Mouse (Mus musculus) G1E (cell line): ENCODE data around the gene Ripor2. TPM values are rescaled to one million over a fixed set of nuclear protein-coding genes. Genes with fewer than 3 reads are reported as not detected.

ENCODE experiments used
- ATAC-seq: 2 replicates; pipeline ENCODE4 v1.8.0; 2016; ENCODE audit warnings: mild to moderate bottlenecking; ENCODE audit not compliant: insufficient number of reproducible peaks, poor library complexity, low FRiP score, severe bottlenecking; ENCODE audit errors: extremely low read depth
- DNase-seq: peaks from one replicate; pipeline ENCODE4 v3.0.0; 2012; ENCODE audit warnings: low spot score
- H3K27me3 ChIP-seq: 2 replicates; pipeline ENCODE4 v1.6.1; 2012; ENCODE audit warnings: mild to moderate bottlenecking, low read length, inconsistent platforms; ENCODE audit not compliant: insufficient read depth
- H3K36me3 ChIP-seq: replicated peaks from 2 replicates; pipeline ENCODE3; 2012; ENCODE audit warnings: mild to moderate bottlenecking, inconsistent platforms
- H3K4me1 ChIP-seq: 2 replicates; pipeline ENCODE4 v1.6.1; 2012; ENCODE audit warnings: low read depth, low read length, inconsistent platforms, mixed read lengths; ENCODE audit not compliant: insufficient read depth
- H3K4me3 ChIP-seq: 2 replicates; pipeline ENCODE4 v1.5.1; 2012; ENCODE audit warnings: low read depth, mild to moderate bottlenecking, inconsistent platforms, low read length, moderate library complexity, mixed read lengths
- H3K9me3 ChIP-seq: replicated peaks from 2 replicates; pipeline ENCODE4 v1.6.1; 2012; ENCODE audit warnings: inconsistent platforms
- CTCF ChIP-seq: IDR thresholded peaks from 2 replicates; pipeline ENCODE4 v1.5.1; 2012; ENCODE audit warnings: low read depth, low read length, inconsistent platforms, mixed read lengths
- GATA1 ChIP-seq: IDR thresholded peaks from 2 replicates; pipeline ENCODE4 v1.6.1; 2012; ENCODE audit warnings: borderline replicate concordance, low read length, inconsistent platforms, mixed read lengths
- GATA2 ChIP-seq: IDR thresholded peaks from 2 replicates; pipeline ENCODE4 v1.6.1; 2012; ENCODE audit warnings: low read depth, low read length, inconsistent platforms, borderline replicate concordance
- POLR2AphosphoS5 ChIP-seq: IDR thresholded peaks from 2 replicates; pipeline ENCODE4 v1.6.1; 2012; ENCODE audit warnings: low read depth, low read length, inconsistent platforms; ENCODE audit not compliant: insufficient replicate concordance
- TAL1 ChIP-seq: conservative IDR thresholded peaks from 2 replicates; pipeline ENCODE4 v1.6.1; 2012; ENCODE audit warnings: low read depth, low read length, inconsistent platforms, mixed read lengths
- polyA plus RNA-seq: library from polyadenylated mRNA; stranded (reverse); fragments of >175 nt; gene quantifications from 2 replicates; pipeline ENCODE4 v1.2.3, GENCODE M21; 2012
- total RNA-seq, 2 experiments: library from RNA; stranded (forward) in 1 of 2; stranded (reverse) in 1 of 2; fragments of 200-1000 nt in 1 of 2; fragments of >200 nt in 1 of 2; fragmentation: Nextera tagmentation in 1 of 2; gene quantifications; 2 replicates each; pipeline ENCODE4 v1.2.3; 2014 to 2017

Gene Ripor2
- total and polyA plus RNA-seq, 3 experiments, result 0.27 TPM; not detected in 2

GRCm38 (mm10) chr13:24576338-24577119 is 5.5 kb upstream of the Ripor2 start:
- DNase-seq, result no peak
- no peak for ATAC-seq
- no peaks in the 10 kb centered on the region for H3K36me3 ChIP-seq
- no peak overlapping the region for H3K4me3 ChIP-seq
- 0 out of 2 replicates have a peak, but pooled peaks cover 3% of the 10 kb centered on the region for H3K27me3 ChIP-seq
- TF ChIP-seq GATA2 (no peak), GATA1 (no peak), TAL1 (no peak), POLR2AphosphoS5 (no peak), CTCF (no peak)
- H3K9me3 ChIP-seq, result no peaks in the 10 kb centered on the region
- no peaks in the 10 kb centered on the region for H3K4me1 ChIP-seq

- Histone ChIP-seq H3K36me3 (no peaks in the 10 kb centered on the region), H3K4me3 (no peak overlapping the region), H3K9me3 (no peaks in the 10 kb centered on the region), H3K27me3 (peaks cover 3% of the 10 kb centered on the region; the same call in 1 of the 2 replicates), H3K4me1 (no peaks in the 10 kb centered on the region)
- no peak for ATAC-seq
- no peak for DNase-seq
- TF ChIP-seq TAL1, result no peak
- no peak for TF ChIP-seq CTCF
- TF ChIP-seq GATA1, result no peak
- TF ChIP-seq POLR2AphosphoS5, result no peak
- TF ChIP-seq GATA2, result no peak
These were observed 3.7 kb upstream of the Ripor2 start for GRCm38 (mm10) chr13:24578317-24578716.

- TF ChIP-seq POLR2AphosphoS5, result no peak
- no peak for TF ChIP-seq CTCF
- no peak for ATAC-seq
These were observed 1.2 kb upstream of the Ripor2 start for GRCm38 (mm10) chr13:24580759-24581158.

GRCm38 (mm10) chr13:24584403-24584802 is 2.4 kb downstream of the Ripor2 start:
- TF ChIP-seq TAL1, result no peak
- no peaks in the 10 kb centered on the region for H3K9me3 ChIP-seq
- DNase-seq (no peak), ATAC-seq (no peak)
- H3K4me3 ChIP-seq, result no peak overlapping the region
- H3K36me3 ChIP-seq, result no peaks in the 10 kb centered on the region
- H3K27me3 ChIP-seq, result peaks cover 3% of the 10 kb centered on the region; the same call in 1 of the 2 replicates
- no peaks in the 10 kb centered on the region for H3K4me1 ChIP-seq

More at GRCm38 (mm10) chr13:24580759-24581158, 1.2 kb upstream of the Ripor2 start:
- no peaks in the 10 kb centered on the region for H3K9me3 ChIP-seq
- DNase-seq, result no peak
- no peaks in the 10 kb centered on the region for H3K36me3 ChIP-seq
- H3K4me1 ChIP-seq, result no peaks in the 10 kb centered on the region
- peaks cover 3% of the 10 kb centered on the region; the same call in 1 of the 2 replicates for H3K27me3 ChIP-seq
- H3K4me3 ChIP-seq, result no peak overlapping the region

GRCm38 (mm10) chr13:24584841-24585240 is 2.9 kb downstream of the Ripor2 start:
- Histone ChIP-seq H3K36me3 (no peaks in the 10 kb centered on the region), H3K4me3 (no peak overlapping the region), H3K9me3 (no peaks in the 10 kb centered on the region), H3K4me1 (no peaks in the 10 kb centered on the region), H3K27me3 (peaks cover 3% of the 10 kb centered on the region; the same call in 1 of the 2 replicates)
- DNase-seq (no peak), ATAC-seq (no peak)
- no peak for TF ChIP-seq TAL1
- no peak for TF ChIP-seq POLR2AphosphoS5
- no peak for TF ChIP-seq CTCF

GRCm38 (mm10) chr13:24585369-24585768 is 3.4 kb downstream of the Ripor2 start:
- no peaks in the 10 kb centered on the region for H3K36me3 ChIP-seq
- no peaks in the 10 kb centered on the region for H3K4me1 ChIP-seq
- H3K4me3 ChIP-seq, result no peak overlapping the region
- H3K27me3 ChIP-seq, result peaks cover 3% of the 10 kb centered on the region; the same call in 1 of the 2 replicates
- no peaks in the 10 kb centered on the region for H3K9me3 ChIP-seq
- TF ChIP-seq GATA1 (no peak), POLR2AphosphoS5 (no peak), CTCF (no peak), TAL1 (no peak), GATA2 (no peak)
- DNase-seq, result no peak
- ATAC-seq, result no peak
